8 mouse cellular contexts compared by ENCODE assay signal in the genomic region with DNA sequence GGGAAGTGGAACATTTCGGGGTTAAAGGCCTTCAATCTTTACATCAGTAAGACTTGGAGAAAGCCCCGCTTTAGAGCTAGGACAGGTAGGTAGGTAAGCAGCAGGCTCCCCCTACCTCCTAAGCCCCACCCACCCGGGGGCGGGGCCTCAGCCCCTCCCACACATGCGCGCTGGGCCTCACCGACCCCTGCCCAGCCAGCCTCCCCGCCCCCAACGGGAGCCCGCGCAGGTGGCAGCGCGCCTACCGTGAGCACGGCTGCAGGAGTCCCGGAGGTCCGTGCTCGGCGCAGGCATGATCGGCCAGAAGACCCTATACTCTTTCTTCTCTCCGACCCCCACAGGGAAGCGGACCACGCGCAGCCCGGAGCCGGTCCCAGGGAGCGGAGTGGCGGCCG. TPM values are rescaled to one million over a fixed set of nuclear protein-coding genes. Genes with fewer than 3 reads are reported as not detected.
DNase-seq lines count a peak whose midpoint lies in the region; ATAC-seq and TF ChIP-seq lines count a peak whose summit lies in the region.

A gene (plus strand): TSS at position 176 of the 395 bp plus-strand sequence.

- no peak for TF ChIP-seq POLR2A in bone marrow, adult 2 months (IDR thresholded peaks at IDR 0.05; ENCODE audit: borderline replicate concordance, control insufficient read depth, low read depth, low read length)

- peak within 1 kb of the TSS; percentile 67 for H3K4me3 ChIP-seq in erythroblast, embryonic 14.5 days (replicated peaks)
- peak within 1 kb of the TSS; percentile 65 for H3K4me3 ChIP-seq in bone marrow, adult 2 months (replicated peaks; ENCODE audit: control insufficient read depth, low read depth, low read length)
- peak within 1 kb of the TSS; percentile 76 for H3K4me3 ChIP-seq in forebrain, embryonic 11.5 days (ENCODE audit: low read depth, low read length)
- peak within 1 kb of the TSS; percentile 75 for H3K4me3 ChIP-seq in hindbrain, embryonic 13.5 days
- peak within 1 kb of the TSS; percentile 74 for H3K4me3 ChIP-seq in liver, embryonic 12.5 days
- peak within 1 kb of the TSS; percentile 70 for H3K4me3 ChIP-seq in neural tube, embryonic 12.5 days

- ATAC-seq in erythroblast, adult 5-6 weeks (replicated peaks; ENCODE audit: low FRiP score, poor library complexity, severe bottlenecking) = no peak
- peak; percentile 55 for ATAC-seq in forebrain, embryonic 11.5 days (replicated peaks; ENCODE audit: low FRiP score)
- ATAC-seq in hindbrain, embryonic 13.5 days (ENCODE audit: low FRiP score) = peak; percentile 65
- ATAC-seq in liver, embryonic 12.5 days = peak; percentile 18
- peak; percentile 61 for ATAC-seq in neural tube, embryonic 12.5 days (ENCODE audit: low FRiP score, low read depth)

- H3K36me3 ChIP-seq in erythroblast, embryonic 14.5 days (ENCODE audit: control insufficient read depth) = peaks cover 34% of the 10 kb centered on the region
- H3K36me3 ChIP-seq in forebrain, embryonic 11.5 days (ENCODE audit: control insufficient read depth, insufficient read depth, low read length) = no peaks in the 10 kb centered on the region; the same call in 1 of the 2 replicates
- H3K36me3 ChIP-seq in hindbrain, embryonic 13.5 days = 0 out of 2 replicates have a peak, but pooled peaks cover 5% of the 10 kb centered on the region
- peaks cover 26% of the 10 kb centered on the region for H3K36me3 ChIP-seq in liver, embryonic 12.5 days
- peaks cover 7% of the 10 kb centered on the region; the same call in 1 of the 2 replicates for H3K36me3 ChIP-seq in neural tube, embryonic 12.5 days

- no peaks in the 10 kb centered on the region for H3K27me3 ChIP-seq in erythroblast, embryonic 14.5 days (ENCODE audit: control insufficient read depth)
- H3K27me3 ChIP-seq in forebrain, embryonic 11.5 days (ENCODE audit: control insufficient read depth, insufficient read depth, low read length) = no peaks in the 10 kb centered on the region
- H3K27me3 ChIP-seq in hindbrain, embryonic 13.5 days = no peaks in the 10 kb centered on the region
- no peaks in the 10 kb centered on the region for H3K27me3 ChIP-seq in liver, embryonic 12.5 days (replicated peaks)
- H3K27me3 ChIP-seq in neural tube, embryonic 12.5 days (replicated peaks) = no peaks in the 10 kb centered on the region

- H3K27ac ChIP-seq in bone marrow, adult 2 months (ENCODE audit: control insufficient read depth, insufficient read depth, low read depth, low read length, poor library complexity) = peak within 1 kb of the TSS; percentile 49; the same call in 1 of the 2 replicates
- peak within 1 kb of the TSS; percentile 46; the same call in 1 of the 2 replicates for H3K27ac ChIP-seq in forebrain, embryonic 11.5 days (ENCODE audit: low read depth, low read length)
- 0 out of 2 replicates have a peak within 1 kb of the TSS, but pooled peaks have one; percentile 30 for H3K27ac ChIP-seq in hindbrain, embryonic 13.5 days
- H3K27ac ChIP-seq in liver, embryonic 12.5 days = peak within 1 kb of the TSS; percentile 67
- H3K27ac ChIP-seq in neural tube, embryonic 12.5 days = no peak within 1 kb of the TSS

- DNase-seq in forebrain, embryonic 11.5 days (ENCODE audit: low spot score) = peak; percentile 89
- no peak for DNase-seq in layer of hippocampus, postnatal 25 days (ENCODE audit: extremely low spot score in 1 of 2, low spot score in 1 of 2)

- no peaks in the 10 kb centered on the region for H3K9me3 ChIP-seq in erythroblast, embryonic 14.5 days (ENCODE audit: control insufficient read depth, low read length)
- H3K9me3 ChIP-seq in forebrain, embryonic 11.5 days (ENCODE audit: control insufficient read depth, low read length) = no peaks in the 10 kb centered on the region
- H3K9me3 ChIP-seq in hindbrain, embryonic 13.5 days = no peaks in the 10 kb centered on the region
- H3K9me3 ChIP-seq in liver, embryonic 12.5 days (replicated peaks) = no peaks in the 10 kb centered on the region
- H3K9me3 ChIP-seq in neural tube, embryonic 12.5 days = no peaks in the 10 kb centered on the region

- peak within 1 kb of the TSS; percentile 94 for H3K4me2 ChIP-seq in forebrain, embryonic 11.5 days (ENCODE audit: low read depth, low read length, severe bottlenecking)
- H3K4me2 ChIP-seq in hindbrain, embryonic 13.5 days = peak within 1 kb of the TSS; percentile 97
- H3K4me2 ChIP-seq in liver, embryonic 12.5 days = peak within 1 kb of the TSS; percentile 99
- H3K4me2 ChIP-seq in neural tube, embryonic 12.5 days (replicated peaks) = peak within 1 kb of the TSS; percentile 90

- H3K4me1 ChIP-seq in erythroblast, embryonic 14.5 days (ENCODE audit: control insufficient read depth) = peaks cover 85% of the 10 kb centered on the region
- H3K4me1 ChIP-seq in bone marrow, adult 2 months (ENCODE audit: control insufficient read depth, insufficient read depth, low read length) = no peaks in the 10 kb centered on the region; the same call in 1 of the 2 replicates
- peaks cover 4% of the 10 kb centered on the region; the same call in 1 of the 2 replicates for H3K4me1 ChIP-seq in forebrain, embryonic 11.5 days (replicated peaks; ENCODE audit: control insufficient read depth, insufficient read depth, low read length)
- H3K4me1 ChIP-seq in hindbrain, embryonic 13.5 days (replicated peaks) = peaks cover 28% of the 10 kb centered on the region
- H3K4me1 ChIP-seq in liver, embryonic 12.5 days = peaks cover 84% of the 10 kb centered on the region
- H3K4me1 ChIP-seq in neural tube, embryonic 12.5 days = peaks cover 15% of the 10 kb centered on the region

- no peak for TF ChIP-seq CTCF in bone marrow, adult 2 months (IDR thresholded peaks at IDR 0.05; ENCODE audit: control insufficient read depth, insufficient read depth, low read length)

- WGBS in bone marrow, adult 2 months = 1% methylated on average over 29 of the region's 29 CpGs
- WGBS in forebrain, embryonic 11.5 days = under 1% methylated on average over 29 of the region's 29 CpGs
- 1% methylated on average over 29 of the region's 29 CpGs for WGBS in hindbrain, embryonic 13.5 days
- 1% methylated on average over 29 of the region's 29 CpGs for WGBS in liver, embryonic 12.5 days (ENCODE audit: insufficient replicate concordance)
- under 1% methylated on average over 29 of the region's 29 CpGs for WGBS in neural tube, embryonic 12.5 days

- H3K9ac ChIP-seq in forebrain, embryonic 11.5 days (ENCODE audit: low read length) = peak within 1 kb of the TSS; percentile 64
- H3K9ac ChIP-seq in hindbrain, embryonic 13.5 days = peak within 1 kb of the TSS; percentile 72
- H3K9ac ChIP-seq in liver, embryonic 12.5 days = peak within 1 kb of the TSS; percentile 75
- peak within 1 kb of the TSS; percentile 63 for H3K9ac ChIP-seq in neural tube, embryonic 12.5 days

RNA-seq across cellular contexts. Expression of the gene that starts here (rescaled TPM):
- polyA plus RNA-seq in erythroblast, embryonic 14.5 days (2012) = 2.7 and 3.7 TPM in 2 replicates
- total RNA-seq in erythroblast, adult 5-6 weeks (2015; ENCODE audit: low replicate concordance) = 1.9 and 2.1 TPM in 2 replicates
- 0.68 and 4.7 TPM in 2 replicates for total RNA-seq in erythroblast, adult 5-6 weeks (2017; ENCODE audit: low replicate concordance)
- polyA plus RNA-seq in bone marrow, adult 2 months (2011; ENCODE audit: insufficient read depth, insufficient read length, low replicate concordance, missing spikeins) = 7.0 and 29.5 TPM in 2 replicates
- polyA plus RNA-seq in forebrain, embryonic 11.5 days (2014; fragmentation: Nextera tagmentation; extraction: Ambion mirVana) = 49.4 and 50.6 TPM in 2 replicates
- polyA plus RNA-seq in hindbrain, embryonic 13.5 days (2015; fragmentation: Nextera tagmentation; extraction: Ambion mirVana) = 10.4 and 11.1 TPM in 2 replicates
- 40.1 and 40.7 TPM in 2 replicates for polyA plus RNA-seq in liver, embryonic 12.5 days (2016; fragmentation: Nextera tagmentation; extraction: Ambion mirVana)
- 25.2 and 25.8 TPM in 2 replicates for polyA plus RNA-seq in neural tube, embryonic 12.5 days (2016; fragmentation: Nextera tagmentation; extraction: Ambion mirVana)
- total RNA-seq in layer of hippocampus, postnatal 25 days (2021) = 1 to 10 TPM; 3.4 to 3.5 TPM
